Mouse (Mus musculus) erythroblast, embryonic 14.5 days (primary cell): ENCODE results near the gene Ptprj.

Experiments
- GATA1 ChIP-seq: IDR thresholded peaks from 2 replicates; pipeline ENCODE4 v1.6.1; 2012; ENCODE audit warnings: low read length, inconsistent platforms, mixed read lengths
- TAL1 ChIP-seq: IDR thresholded peaks from 3 replicates; pipeline ENCODE4 v1.6.1; 2012; ENCODE audit warnings: low read length, inconsistent platforms, mixed read lengths

DNA sequence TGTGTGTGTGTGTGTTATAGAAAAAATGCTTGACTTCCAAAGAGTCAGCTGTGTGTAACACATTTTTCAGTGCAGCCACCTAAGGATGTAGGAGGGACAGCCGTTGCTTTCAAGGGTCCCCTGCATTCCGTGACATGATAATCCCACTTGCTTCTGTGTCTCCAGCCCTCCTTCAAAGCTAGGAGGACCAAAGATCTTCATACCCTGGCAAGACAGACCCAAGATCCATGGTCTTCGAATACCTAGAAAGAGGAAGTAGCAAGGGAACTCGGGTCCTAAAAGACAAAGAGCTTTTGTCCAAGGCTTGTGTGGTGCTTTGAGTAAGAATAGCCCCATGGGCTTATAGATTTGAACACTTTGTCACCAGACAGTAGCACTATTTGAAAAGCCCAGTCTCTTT is 4.1 kb upstream of the Ptprj start:
- TF ChIP-seq TAL1 (no peak), GATA1 (no peak)
